Mouse (Mus musculus) embryo, embryonic 10 days (tissue): ENCODE data around the gene Bcr.

Experiments used
- DNase-seq: peaks from one replicate; pipeline ENCODE4 v3.0.0-alpha.2; 2015; ENCODE audit warnings: low spot score

Bcr gene

GRCm38 (mm10) chr10:75182151-75182774, 121.9 kb downstream of the Bcr start:
- DNase-seq, result peak; percentile 68

GRCm38 (mm10) chr10:75184826-75185225, 124.4 kb downstream of the Bcr start:
- DNase-seq, result no peak

- no peak for DNase-seq
Measured at GRCm38 (mm10) chr10:75186551-75186950, 126.2 kb downstream of the Bcr start.

- no peak for DNase-seq
Measured at GRCm38 (mm10) chr10:75187366-75188056, 127.1 kb downstream of the Bcr start.

GRCm38 (mm10) chr10:75191647-75192046, 131.3 kb downstream of the Bcr start:
- DNase-seq, result no peak

GRCm38 (mm10) chr10:75197817-75198216, 137.4 kb downstream of the Bcr start:
- DNase-seq, result no peak

- no peak for DNase-seq
Measured at GRCm38 (mm10) chr10:75200733-75201132, 140.3 kb downstream of the Bcr start.

GRCm38 (mm10) chr10:75206192-75206591, 145.8 kb downstream of the Bcr start:
- DNase-seq, result no peak

- DNase-seq, result no peak
Measured at GRCm38 (mm10) chr10:75210841-75211240, 150.4 kb downstream of the Bcr start.

GRCm38 (mm10) chr10:75211807-75212645, 151.6 kb downstream of the Bcr start, which contains the start of gene Specc1l:
Specc1l (plus strand) TSS chr10:75212073.
- peak; percentile 97 for DNase-seq

GRCm38 (mm10) chr10:75212981-75213380, 152.6 kb downstream of the Bcr start:
- DNase-seq, result no peak

- no peak for DNase-seq
Measured at GRCm38 (mm10) chr10:75220722-75221121, 160.3 kb downstream of the Bcr start.

- no peak for DNase-seq
Measured at GRCm38 (mm10) chr10:75221936-75222610, 161.7 kb downstream of the Bcr start.

- DNase-seq, result no peak
Measured at GRCm38 (mm10) chr10:75222611-75222998, 162.2 kb downstream of the Bcr start.

- no peak for DNase-seq
Measured at GRCm38 (mm10) chr10:75224154-75224553, 163.8 kb downstream of the Bcr start.

- DNase-seq, result no peak
Measured at GRCm38 (mm10) chr10:75224630-75225029, 164.2 kb downstream of the Bcr start.

- no peak for DNase-seq
Measured at GRCm38 (mm10) chr10:75227381-75227780, 167.0 kb downstream of the Bcr start.

- DNase-seq, result no peak
Measured at GRCm38 (mm10) chr10:75230572-75230971, 170.2 kb downstream of the Bcr start.

GRCm38 (mm10) chr10:75231876-75232275, 171.5 kb downstream of the Bcr start:
- no peak for DNase-seq

GRCm38 (mm10) chr10:75232612-75233155, 172.3 kb downstream of the Bcr start:
- DNase-seq, result no peak

- DNase-seq, result no peak
Measured at GRCm38 (mm10) chr10:75233489-75233888, 173.1 kb downstream of the Bcr start.
